In genomic region chr16:4472687-4473086, GRCm38 (mm10) we compare ENCODE assay signal across 10 mouse cellular contexts. TPM values are rescaled to one million over a fixed set of nuclear protein-coding genes. Genes with fewer than 3 reads are reported as not detected.
A peak's percentile ranks its signal among the peaks of the same experiment; 100 is the strongest.
DNase-seq lines count a peak whose midpoint lies in the region; ATAC-seq lines count a peak whose summit lies in the region.
"Had no signal": no experiment of that assay in that cellular context is flagged by ENCODE, and none has a peak within 500 bp of the region (broad histone marks: within the 10 kb centered on the region; RNA-seq: fewer than 3 reads in every experiment).

No protein-coding gene starts in this region.

- no peak for ATAC-seq in forebrain, embryonic 11.5 days (replicated peaks; ENCODE audit: low FRiP score)

- H3K27me3 ChIP-seq in forebrain, embryonic 11.5 days (ENCODE audit: control insufficient read depth, insufficient read depth, low read length) = no peaks in the 10 kb centered on the region
- no peaks in the 10 kb centered on the region for H3K27me3 ChIP-seq in hindbrain, embryonic 10.5 days (ENCODE audit: insufficient read depth, poor library complexity, severe bottlenecking)
- H3K27me3 ChIP-seq: midbrain, embryonic 12.5 days had no signal

- 71% methylated on average over 3 of the region's 3 CpGs for WGBS in forebrain, embryonic 11.5 days
- WGBS in hindbrain, embryonic 10.5 days = 67% methylated on average over 3 of the region's 3 CpGs

- H3K9ac ChIP-seq in forebrain, embryonic 11.5 days (ENCODE audit: low read length) = no peak overlapping the region
- H3K9ac ChIP-seq: midbrain, embryonic 12.5 days had no signal

- H3K4me3 ChIP-seq in brown adipose tissue, adult 24 weeks (ENCODE audit: insufficient read depth, low read depth, low read length) = peak overlapping the region; percentile 29; the same call in 1 of the 2 replicates
- no peak overlapping the region for H3K4me3 ChIP-seq in forebrain, embryonic 11.5 days (ENCODE audit: low read depth, low read length)
- H3K4me3 ChIP-seq in hindbrain, embryonic 10.5 days = no peak overlapping the region
- H3K4me3 ChIP-seq: midbrain, embryonic 12.5 days had no signal

- H3K9me3 ChIP-seq in forebrain, embryonic 11.5 days (ENCODE audit: control insufficient read depth, low read length) = no peaks in the 10 kb centered on the region
- H3K9me3 ChIP-seq in hindbrain, embryonic 10.5 days = no peaks in the 10 kb centered on the region
- H3K9me3 ChIP-seq: midbrain, embryonic 12.5 days had no signal

- peak; percentile 54 for DNase-seq in NIH3T3 (ENCODE audit: low read depth)
- peak; percentile 86 to 92 for DNase-seq in layer of hippocampus, adult 18-20 months (ENCODE audit: low spot score in 2 of 2)
- peak; percentile 35 to 52 for DNase-seq in lung, postnatal 4 days
- DNase-seq in embryo, embryonic 11 days = no peak
- DNase-seq in forebrain, embryonic 11.5 days (ENCODE audit: low spot score) = no peak
- DNase-seq in retina, postnatal 1 day = no peak
- DNase-seq in hindbrain, embryonic 10.5 days (ENCODE audit: low spot score) = no peak

- no peaks in the 10 kb centered on the region for H3K36me3 ChIP-seq in forebrain, embryonic 11.5 days (ENCODE audit: control insufficient read depth, insufficient read depth, low read length)
- no peaks in the 10 kb centered on the region for H3K36me3 ChIP-seq in hindbrain, embryonic 10.5 days
- H3K36me3 ChIP-seq: midbrain, embryonic 12.5 days had no signal

- peaks cover 7% of the 10 kb centered on the region for H3K4me1 ChIP-seq in brown adipose tissue, adult 24 weeks (ENCODE audit: control insufficient read depth, insufficient read depth, insufficient read length, low read length)
- H3K4me1 ChIP-seq in forebrain, embryonic 11.5 days (replicated peaks; ENCODE audit: control insufficient read depth, insufficient read depth, low read length) = no peaks in the 10 kb centered on the region
- peaks cover 20% of the 10 kb centered on the region for H3K4me1 ChIP-seq in hindbrain, embryonic 10.5 days (replicated peaks)

- H3K4me2 ChIP-seq in forebrain, embryonic 11.5 days (ENCODE audit: low read depth, low read length, severe bottlenecking) = no peak overlapping the region
- H3K4me2 ChIP-seq: midbrain, embryonic 12.5 days had no signal

- H3K27ac ChIP-seq in brown adipose tissue, adult 24 weeks (replicated peaks; ENCODE audit: low read depth, low read length) = peak overlapping the region; percentile 74
- H3K27ac ChIP-seq in forebrain, embryonic 11.5 days (ENCODE audit: low read depth, low read length) = no peak overlapping the region
- H3K27ac ChIP-seq in hindbrain, embryonic 10.5 days = no peak overlapping the region
- H3K27ac ChIP-seq: kidney, postnatal 0 days; midbrain, embryonic 12.5 days had no signal

RNA-seq across cellular contexts. Expression of gene Adcy9, which starts 52.4 kb away (rescaled TPM):
- polyA plus RNA-seq in brown adipose tissue, adult 24 weeks (2012; ENCODE audit: insufficient read depth, insufficient read length, missing spikeins) = 5.7 and 6.3 TPM in 2 replicates
- total RNA-seq in layer of hippocampus, adult 18-20 months (2021) = 100 to 1,000 TPM in 1 of 2 experiments, 10 to 100 TPM in 1; 99.4 to 106 TPM
- polyA plus RNA-seq in forebrain, embryonic 11.5 days (2014; fragmentation: Nextera tagmentation; extraction: Ambion mirVana) = 0.84 and 0.96 TPM in 2 replicates
- 0.77 and 1.1 TPM in 2 replicates for polyA plus RNA-seq in hindbrain, embryonic 10.5 days (2016; fragmentation: Nextera tagmentation; extraction: Ambion mirVana)

Comparison
In these comparisons a context has a peak if more than half of its experiments do, and no peak if none do; other contexts are left out.
1. DNase-seq: peak in NIH3T3 (single experiment), layer of hippocampus, adult 18-20 months (2 of 2) and lung, postnatal 4 days (2 of 2); none in embryo, embryonic 11 days (single experiment), forebrain, embryonic 11.5 days (single experiment), retina, postnatal 1 day (single experiment) and hindbrain, embryonic 10.5 days (single experiment).